Mouse (Mus musculus) E14TG2a.4 (cell line): ENCODE data around the gene Atg7.

Source experiments
- H3K27me3 ChIP-seq: 2 replicates; pipeline ENCODE4 v1.6.1; 2014; ENCODE audit warnings: low read length, control low read depth; ENCODE audit not compliant: insufficient read depth
- H3K36me3 ChIP-seq: 2 replicates; pipeline ENCODE4 v1.6.1; 2014; ENCODE audit warnings: low read length, control low read depth; ENCODE audit not compliant: insufficient read depth
- H3K4me1 ChIP-seq: replicated peaks from 2 replicates; pipeline ENCODE4 v1.6.1; 2014; ENCODE audit warnings: low read depth, low read length, control low read depth
- H3K4me3 ChIP-seq: replicated peaks from 2 replicates; pipeline ENCODE4 v1.5.1; 2014; ENCODE audit warnings: mild to moderate bottlenecking, low read length
- H3K9me3 ChIP-seq: 2 replicates; pipeline ENCODE4 v1.6.1; 2014; ENCODE audit warnings: low read length, control low read depth
- CTCF ChIP-seq: conservative IDR thresholded peaks from 2 replicates; pipeline ENCODE4 v1.5.1; 2014; ENCODE audit warnings: low read length
- NANOG ChIP-seq: IDR thresholded peaks from 2 replicates; pipeline ENCODE4 v1.6.1; 2014; ENCODE audit warnings: borderline replicate concordance, low read length, mixed read lengths
- POU5F1 ChIP-seq: IDR thresholded peaks from 2 replicates; pipeline ENCODE4 v1.6.1; 2014; ENCODE audit warnings: low read length, borderline replicate concordance

Atg7 gene

DNA sequence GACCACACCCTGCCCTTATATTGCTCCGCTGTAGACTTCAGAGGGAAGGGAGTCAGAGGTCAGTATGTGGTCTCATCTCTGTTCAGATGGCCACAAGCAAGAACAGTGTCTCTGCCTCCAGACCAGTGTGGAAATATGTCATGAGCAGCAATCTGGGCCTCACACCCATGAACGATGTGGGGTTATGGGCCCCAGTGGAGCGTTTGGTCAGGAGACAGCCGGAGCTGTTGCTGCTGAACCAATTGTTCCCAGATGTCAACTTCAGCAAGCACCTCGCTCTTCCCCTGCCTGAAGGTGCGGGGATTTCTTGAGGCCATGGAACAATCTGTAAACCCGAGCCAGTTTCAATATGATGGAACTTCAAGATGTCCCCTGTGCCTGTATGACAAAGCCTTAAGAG, 148.0 kb downstream of the Atg7 start:
- TF ChIP-seq NANOG: no peak
- no peak for TF ChIP-seq POU5F1
- no peak for TF ChIP-seq CTCF
- Histone ChIP-seq H3K27me3 (no peaks in the 10 kb centered on the region), H3K9me3 (no peaks in the 10 kb centered on the region), H3K4me1 (peaks cover 8% of the 10 kb centered on the region), H3K36me3 (no peaks in the 10 kb centered on the region), H3K4me3 (no peak overlapping the region)

DNA sequence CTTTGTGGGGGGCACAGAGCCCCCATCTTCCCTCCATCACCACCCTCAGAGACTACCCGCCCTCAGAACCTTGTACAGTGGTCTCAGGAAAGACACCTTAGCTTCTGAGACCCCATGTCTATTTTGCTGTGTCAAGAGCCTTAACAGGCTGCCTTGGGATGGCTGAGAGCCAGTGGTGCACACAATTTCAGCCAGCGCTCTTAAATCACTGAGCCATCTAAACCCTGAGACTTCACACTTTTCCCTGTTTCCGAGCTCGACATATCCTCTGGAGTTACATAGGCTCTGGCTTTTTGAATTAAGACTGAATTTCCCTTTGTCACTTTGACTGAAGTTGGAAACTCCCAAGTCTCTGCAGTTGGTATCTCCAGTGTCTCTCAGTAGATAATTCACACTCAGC, 148.9 kb downstream of the Atg7 start:
- 0 out of 2 replicates have a peak, but pooled peaks cover 1% of the 10 kb centered on the region for H3K4me1 ChIP-seq
- H3K27me3 ChIP-seq: no peaks in the 10 kb centered on the region
- TF ChIP-seq CTCF (no peak), POU5F1 (no peak), NANOG (no peak)
- no peak overlapping the region for H3K4me3 ChIP-seq
- no peaks in the 10 kb centered on the region for H3K36me3 ChIP-seq
- H3K9me3 ChIP-seq: no peaks in the 10 kb centered on the region

DNA sequence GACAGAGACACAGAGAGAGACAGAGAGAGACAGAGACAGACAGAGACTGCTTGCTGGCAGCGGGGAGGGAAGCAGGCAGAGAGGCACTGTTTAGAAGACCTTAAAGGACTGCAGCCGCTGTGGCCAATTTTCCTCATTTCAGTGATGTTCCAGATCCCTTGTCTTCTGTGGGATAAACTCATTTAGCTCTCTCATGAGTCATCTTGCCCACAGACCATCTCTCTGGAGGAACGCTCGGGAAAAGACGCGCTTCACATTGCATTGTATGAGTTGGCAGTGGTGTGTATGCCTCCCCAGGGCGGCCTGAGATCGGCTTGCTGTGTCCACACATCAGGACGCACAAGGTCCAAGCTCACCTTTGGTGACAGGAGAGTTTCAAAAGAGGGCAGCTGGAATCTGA, 151.8 kb downstream of the Atg7 start:
- H3K4me3 ChIP-seq: no peak overlapping the region
- H3K9me3 ChIP-seq: no peaks in the 10 kb centered on the region
- no peak for TF ChIP-seq NANOG
- no peak for TF ChIP-seq CTCF
- TF ChIP-seq POU5F1: no peak
- no peaks in the 10 kb centered on the region for H3K36me3 ChIP-seq
- H3K4me1 ChIP-seq: no peaks in the 10 kb centered on the region
- no peaks in the 10 kb centered on the region for H3K27me3 ChIP-seq

DNA sequence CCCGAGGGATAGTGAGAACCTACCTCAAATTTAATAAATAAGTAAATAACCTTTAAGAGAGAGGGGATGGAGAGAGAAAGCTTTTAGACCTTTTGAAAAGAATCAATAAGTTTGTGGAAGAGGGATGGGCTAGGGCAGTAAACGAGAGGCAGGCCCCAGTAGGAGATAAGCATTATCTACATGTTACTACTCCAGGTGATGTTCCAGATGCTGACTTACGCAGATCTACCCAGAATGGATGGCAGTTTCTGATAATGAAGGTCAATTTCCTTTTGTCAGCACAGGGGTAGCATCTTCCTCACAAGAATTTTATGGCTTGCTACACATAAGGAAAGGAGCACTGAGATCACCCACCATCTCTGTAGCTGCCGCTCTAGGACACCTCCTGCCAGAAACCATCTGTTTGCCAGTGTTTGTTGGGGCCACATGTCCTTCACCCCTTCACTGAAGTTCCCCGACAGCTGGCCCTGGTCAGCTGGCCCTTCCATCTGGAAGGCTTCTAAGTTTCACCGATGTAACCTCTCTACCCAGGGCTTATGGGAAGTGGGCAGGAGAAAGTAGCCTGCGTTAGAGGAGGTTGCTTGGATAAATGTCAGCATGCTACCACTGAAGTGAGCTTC, 152.9 kb downstream of the Atg7 start:
- no peaks in the 10 kb centered on the region for H3K4me1 ChIP-seq
- no peaks in the 10 kb centered on the region for H3K27me3 ChIP-seq
- H3K9me3 ChIP-seq: no peaks in the 10 kb centered on the region
- no peak overlapping the region for H3K4me3 ChIP-seq
- TF ChIP-seq NANOG (no peak), CTCF (no peak), POU5F1 (no peak)
- no peaks in the 10 kb centered on the region for H3K36me3 ChIP-seq

DNA sequence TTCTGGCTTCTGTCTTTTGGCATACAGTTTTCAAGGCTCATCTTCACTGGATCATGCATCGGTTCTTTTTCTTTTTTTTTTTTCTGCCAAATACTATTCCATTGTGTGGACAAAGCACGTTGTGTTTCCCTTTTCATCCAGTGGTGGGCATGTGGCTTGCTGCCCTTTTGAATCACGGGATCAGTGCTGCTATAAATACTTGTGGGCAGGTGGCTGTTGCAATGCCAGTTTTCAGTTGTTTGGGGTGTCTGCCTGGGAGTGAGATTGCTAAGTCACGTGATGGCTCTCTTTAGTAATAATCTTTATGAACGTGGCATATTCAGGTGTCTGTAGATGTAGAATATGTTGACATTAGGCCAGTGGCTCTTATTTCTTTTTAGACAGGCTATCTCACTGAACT, 155.0 kb downstream of the Atg7 start:
- Histone ChIP-seq H3K4me1 (no peaks in the 10 kb centered on the region), H3K27me3 (no peaks in the 10 kb centered on the region), H3K4me3 (no peak overlapping the region), H3K36me3 (no peaks in the 10 kb centered on the region), H3K9me3 (no peaks in the 10 kb centered on the region)
- no peak for TF ChIP-seq NANOG
- TF ChIP-seq CTCF: no peak
- TF ChIP-seq POU5F1: no peak

DNA sequence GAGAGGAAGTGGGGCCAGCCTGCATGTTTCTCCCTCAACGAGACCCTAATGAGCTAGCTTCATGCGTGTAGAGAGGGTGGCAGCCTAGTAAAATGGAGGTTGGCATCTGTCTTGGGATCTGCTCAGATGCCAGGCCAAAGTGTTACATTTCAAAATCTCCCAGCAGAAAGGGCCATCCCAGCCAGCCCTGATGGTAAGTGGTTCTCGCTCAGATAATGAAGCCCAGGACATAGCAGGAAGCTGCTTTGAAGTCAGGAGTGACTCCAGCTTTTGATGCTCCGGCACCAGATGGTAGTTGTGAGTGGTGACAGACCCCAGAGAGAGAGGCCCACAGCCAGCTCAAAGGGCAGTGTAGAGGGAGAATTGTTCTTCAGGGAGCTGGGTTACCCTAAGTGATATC, 155.8 kb downstream of the Atg7 start:
- Histone ChIP-seq H3K4me1 (no peaks in the 10 kb centered on the region), H3K9me3 (no peaks in the 10 kb centered on the region), H3K27me3 (no peaks in the 10 kb centered on the region), H3K4me3 (no peak overlapping the region), H3K36me3 (no peaks in the 10 kb centered on the region)
- no peak for TF ChIP-seq NANOG
- no peak for TF ChIP-seq CTCF
- no peak for TF ChIP-seq POU5F1

DNA sequence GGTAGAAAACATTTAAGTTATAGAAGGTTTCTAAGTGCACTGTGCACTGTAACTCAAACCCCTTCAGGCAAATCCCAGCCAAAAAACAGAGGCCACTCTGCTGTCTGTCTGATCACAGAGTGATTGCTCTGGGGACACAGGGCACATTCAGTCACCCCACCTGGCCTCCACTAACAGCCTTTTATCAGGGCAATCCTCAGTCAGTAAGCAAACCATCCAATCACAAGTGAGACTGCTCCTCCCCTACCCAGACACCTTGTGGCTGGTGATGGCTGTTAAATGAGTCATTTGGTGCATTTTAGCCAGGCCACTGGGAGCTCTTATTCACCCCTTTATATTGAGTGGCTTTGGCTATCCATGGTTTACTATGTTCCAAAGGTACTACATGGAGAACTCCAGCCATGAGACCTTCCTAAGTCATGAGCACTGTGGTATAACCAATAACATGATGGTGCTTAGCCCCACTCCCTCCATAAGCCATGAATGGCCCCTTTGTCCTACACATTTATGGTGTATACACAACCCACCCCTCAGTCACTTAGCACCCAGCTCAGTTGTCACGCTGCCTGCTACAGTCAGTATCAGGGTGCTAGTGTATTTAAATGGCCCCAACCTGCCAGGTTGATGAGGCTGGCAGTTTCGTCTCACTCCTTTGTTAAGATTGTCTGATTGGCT, 157.5 kb downstream of the Atg7 start:
- no peak for TF ChIP-seq POU5F1
- no peak for TF ChIP-seq NANOG
- no peak for TF ChIP-seq CTCF
- no peaks in the 10 kb centered on the region for H3K36me3 ChIP-seq

DNA sequence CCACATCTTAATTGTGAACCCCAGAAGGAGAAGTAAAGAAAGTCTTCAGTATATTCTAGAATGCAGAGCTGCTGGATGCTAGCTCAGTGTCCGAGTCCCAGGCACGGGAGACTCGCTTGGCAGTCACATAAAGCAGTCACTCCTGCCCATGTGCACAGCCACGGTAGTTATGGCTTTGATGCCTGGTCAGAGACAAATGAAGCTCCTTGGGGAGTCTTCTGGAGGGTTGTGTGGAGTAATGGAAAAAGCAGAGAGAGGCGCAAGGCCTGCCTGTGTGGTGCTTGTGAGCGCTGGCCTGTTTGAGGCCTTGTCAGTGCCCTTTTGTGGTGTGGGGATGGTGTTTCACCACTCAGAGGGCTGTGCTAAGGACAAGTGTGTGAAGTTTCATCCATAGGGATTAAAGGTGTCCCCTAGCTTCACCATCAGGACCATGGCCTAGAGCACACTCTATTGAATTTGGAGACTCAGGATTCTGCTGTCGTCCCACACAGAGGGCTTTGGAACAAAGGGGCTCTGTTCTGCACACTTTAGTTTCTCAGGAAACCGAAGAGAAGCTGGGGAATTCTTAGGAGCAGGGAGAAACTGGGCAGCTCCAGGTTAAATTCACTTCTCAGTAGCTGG, 161.1 kb downstream of the Atg7 start:
- no peaks in the 10 kb centered on the region for H3K4me1 ChIP-seq
- H3K9me3 ChIP-seq: no peaks in the 10 kb centered on the region
- no peaks in the 10 kb centered on the region for H3K36me3 ChIP-seq
- H3K27me3 ChIP-seq: no peaks in the 10 kb centered on the region
- no peak overlapping the region for H3K4me3 ChIP-seq
- TF ChIP-seq CTCF (no peak), POU5F1 (no peak), NANOG (no peak)

More for the DNA sequence above, 157.5 kb downstream of the Atg7 start:
- no peaks in the 10 kb centered on the region for H3K4me1 ChIP-seq
- H3K9me3 ChIP-seq: no peaks in the 10 kb centered on the region
- no peaks in the 10 kb centered on the region for H3K27me3 ChIP-seq
- no peak overlapping the region for H3K4me3 ChIP-seq
